Mouse (Mus musculus): ENCODE results near the gene Angptl6. TPM values are rescaled to one million over a fixed set of nuclear protein-coding genes. Genes with fewer than 3 reads are reported as not detected.

The Angptl6 gene
- polyA plus RNA-seq, 1 experiment from 2014 or later, result 3.7 TPM

GRCm38 (mm10) chr9:20893590-20894343, 14.2 kb upstream of the Angptl6 start:
- Histone ChIP-seq H3K27me3 (no peaks in the 10 kb centered on the region), H3K36me3 (peaks cover 70% of the 10 kb centered on the region), H3K27ac (0 out of 2 replicates have a peak overlapping the region, but pooled peaks have one; percentile 24), H3K9ac (no peak overlapping the region), H3K4me1 (peaks cover 18% of the 10 kb centered on the region), H3K4me3 (no peak overlapping the region), H3K4me2 (replicated peaks) (no peak overlapping the region), H3K9me3 (no peaks in the 10 kb centered on the region)
- no peak for ATAC-seq (ENCODE audit: insufficient number of reproducible peaks, insufficient read depth, low FRiP score, low TSS enrichment)
- 87% methylated on average over 13 of the region's 13 CpGs for WGBS

- Histone ChIP-seq H3K4me3 (no peak overlapping the region), H3K36me3 (peaks cover 70% of the 10 kb centered on the region), H3K4me1 (peaks cover 20% of the 10 kb centered on the region), H3K27ac (no peak overlapping the region), H3K9me3 (no peaks in the 10 kb centered on the region), H3K9ac (no peak overlapping the region), H3K4me2 (replicated peaks) (no peak overlapping the region), H3K27me3 (no peaks in the 10 kb centered on the region)
- ATAC-seq (ENCODE audit: insufficient number of reproducible peaks, insufficient read depth, low FRiP score, low TSS enrichment), result no peak
- 64% methylated on average over 5 of the region's 5 CpGs for WGBS
These were observed 13.5 kb upstream of the Angptl6 start for GRCm38 (mm10) chr9:20893069-20893468.

- H3K9ac ChIP-seq, result no peak overlapping the region
- H3K27me3 ChIP-seq, result no peaks in the 10 kb centered on the region
- H3K27ac ChIP-seq, result no peak overlapping the region
- H3K9me3 ChIP-seq, result no peaks in the 10 kb centered on the region
- no peak for ATAC-seq (ENCODE audit: insufficient number of reproducible peaks, insufficient read depth, low FRiP score, low TSS enrichment)
- peaks cover 70% of the 10 kb centered on the region for H3K36me3 ChIP-seq
- H3K4me2 ChIP-seq (replicated peaks), result no peak overlapping the region
- no peak overlapping the region for H3K4me3 ChIP-seq
- peaks cover 13% of the 10 kb centered on the region for H3K4me1 ChIP-seq
- WGBS, result 72% methylated on average over 5 of the region's 5 CpGs
These were observed 12.7 kb upstream of the Angptl6 start for GRCm38 (mm10) chr9:20892104-20892653.

GRCm38 (mm10) chr9:20891339-20892103, 12.0 kb upstream of the Angptl6 start:
- no peak overlapping the region for H3K4me2 ChIP-seq (replicated peaks)
- WGBS, result 82% methylated on average over 26 of the region's 26 CpGs
- no peak overlapping the region for H3K9ac ChIP-seq
- H3K9me3 ChIP-seq, result no peaks in the 10 kb centered on the region
- H3K4me1 ChIP-seq, result peaks cover 7% of the 10 kb centered on the region
- no peak for ATAC-seq (ENCODE audit: insufficient number of reproducible peaks, insufficient read depth, low FRiP score, low TSS enrichment)
- H3K27ac ChIP-seq, result no peak overlapping the region
- H3K36me3 ChIP-seq, result peaks cover 70% of the 10 kb centered on the region
- no peaks in the 10 kb centered on the region for H3K27me3 ChIP-seq
- no peak overlapping the region for H3K4me3 ChIP-seq

- Histone ChIP-seq H3K4me3 (no peak overlapping the region), H3K4me2 (replicated peaks) (no peak overlapping the region), H3K9ac (no peak overlapping the region), H3K27me3 (no peaks in the 10 kb centered on the region), H3K27ac (no peak overlapping the region), H3K4me1 (peaks cover 7% of the 10 kb centered on the region), H3K36me3 (peaks cover 60% of the 10 kb centered on the region), H3K9me3 (no peaks in the 10 kb centered on the region)
- ATAC-seq (ENCODE audit: insufficient number of reproducible peaks, insufficient read depth, low FRiP score, low TSS enrichment), result no peak
- 88% methylated on average over 5 of the region's 5 CpGs for WGBS
These were observed 10.9 kb upstream of the Angptl6 start for GRCm38 (mm10) chr9:20890411-20890810.

- Histone ChIP-seq H3K27me3 (no peaks in the 10 kb centered on the region), H3K27ac (no peak overlapping the region), H3K9ac (no peak overlapping the region), H3K4me1 (peaks cover 7% of the 10 kb centered on the region), H3K9me3 (no peaks in the 10 kb centered on the region), H3K4me3 (peak overlapping the region; percentile 97; the same call in 1 of the 2 replicates), H3K36me3 (peaks cover 51% of the 10 kb centered on the region), H3K4me2 (replicated peaks) (peak overlapping the region; percentile 85)
- ATAC-seq (ENCODE audit: insufficient number of reproducible peaks, insufficient read depth, low FRiP score, low TSS enrichment), result no peak
- WGBS, result 82% methylated on average over 29 of the region's 29 CpGs
These were observed 9.9 kb upstream of the Angptl6 start for GRCm38 (mm10) chr9:20889185-20890141.

- peak overlapping the region; percentile 85 for H3K9ac ChIP-seq
- ATAC-seq (ENCODE audit: insufficient number of reproducible peaks, insufficient read depth, low FRiP score, low TSS enrichment), result peak; percentile 11; the same call in 1 of the 2 replicates
- peak overlapping the region; percentile 93 for H3K27ac ChIP-seq
- peaks cover 40% of the 10 kb centered on the region for H3K36me3 ChIP-seq
- peak overlapping the region; percentile 85 for H3K4me2 ChIP-seq (replicated peaks)
- no peaks in the 10 kb centered on the region for H3K27me3 ChIP-seq
- under 1% methylated on average over 30 of the region's 30 CpGs for WGBS
- H3K4me3 ChIP-seq, result peak overlapping the region; percentile 97
- peaks cover 7% of the 10 kb centered on the region for H3K4me1 ChIP-seq
- H3K9me3 ChIP-seq, result no peaks in the 10 kb centered on the region
These were observed 8.8 kb upstream of the Angptl6 start for GRCm38 (mm10) chr9:20888386-20888765.

- H3K9ac ChIP-seq, result peak within 1 kb of the TSS; percentile 85
- peak within 1 kb of the TSS; percentile 93 for H3K27ac ChIP-seq
- peaks cover 35% of the 10 kb centered on the region for H3K36me3 ChIP-seq
- H3K4me2 ChIP-seq (replicated peaks), result peak within 1 kb of the TSS; percentile 85
- no peaks in the 10 kb centered on the region for H3K27me3 ChIP-seq
- H3K4me1 ChIP-seq, result peaks cover 7% of the 10 kb centered on the region
- under 1% methylated on average over 43 of the region's 43 CpGs for WGBS
- no peaks in the 10 kb centered on the region for H3K9me3 ChIP-seq
- peak within 1 kb of the TSS; percentile 97 for H3K4me3 ChIP-seq
- peak; percentile 95 for ATAC-seq (ENCODE audit: insufficient number of reproducible peaks, insufficient read depth, low FRiP score, low TSS enrichment)
These were observed 8.3 kb upstream of the Angptl6 start, which contains the start of gene Ppan for GRCm38 (mm10) chr9:20887704-20888385. TSS of gene Ppan (plus strand) at chr9:20888175.

- peaks cover 7% of the 10 kb centered on the region for H3K4me1 ChIP-seq
- 86% methylated on average over 6 of the region's 6 CpGs for WGBS
- no peaks in the 10 kb centered on the region for H3K9me3 ChIP-seq
- H3K27ac ChIP-seq, result no peak overlapping the region; the same call in 1 of the 2 replicates
- peak overlapping the region; percentile 85 for H3K4me2 ChIP-seq (replicated peaks)
- H3K9ac ChIP-seq, result no peak overlapping the region
- no peaks in the 10 kb centered on the region for H3K27me3 ChIP-seq
- no peak overlapping the region for H3K4me3 ChIP-seq
- H3K36me3 ChIP-seq, result peaks cover 29% of the 10 kb centered on the region
- ATAC-seq (ENCODE audit: insufficient number of reproducible peaks, insufficient read depth, low FRiP score, low TSS enrichment), result no peak
These were observed 7.7 kb upstream of the Angptl6 start for GRCm38 (mm10) chr9:20887191-20887590.

- no peak overlapping the region for H3K4me3 ChIP-seq
- 90% methylated on average over 2 of the region's 2 CpGs for WGBS
- H3K4me1 ChIP-seq, result peaks cover 7% of the 10 kb centered on the region
- no peak overlapping the region for H3K9ac ChIP-seq
- ATAC-seq (ENCODE audit: insufficient number of reproducible peaks, insufficient read depth, low FRiP score, low TSS enrichment), result no peak
- H3K27me3 ChIP-seq, result no peaks in the 10 kb centered on the region
- no peak overlapping the region for H3K4me2 ChIP-seq (replicated peaks)
- H3K27ac ChIP-seq, result no peak overlapping the region
- no peaks in the 10 kb centered on the region for H3K9me3 ChIP-seq
- H3K36me3 ChIP-seq, result peaks cover 22% of the 10 kb centered on the region
These were observed 7.0 kb upstream of the Angptl6 start for GRCm38 (mm10) chr9:20886563-20886962.
